Mouse (Mus musculus) CD8-positive naive resting alpha-beta T cell, adult 2 months (primary cell): ENCODE results near the gene Brwd3.

Experiments used
- DNase-seq, 2 experiments: peaks; one replicate each; pipeline ENCODE4 v3.0.0; 2022; ENCODE audit warnings: low read depth in 2 of 2, low spot score in 2 of 2

Gene Brwd3

GRCm38 (mm10) chrX:108834090-108834774, at the start of gene Brwd3:
Gene Brwd3, minus strand, starts transcription at chrX:108834372.
- DNase-seq, result peak; percentile 71 to 80

DNA sequence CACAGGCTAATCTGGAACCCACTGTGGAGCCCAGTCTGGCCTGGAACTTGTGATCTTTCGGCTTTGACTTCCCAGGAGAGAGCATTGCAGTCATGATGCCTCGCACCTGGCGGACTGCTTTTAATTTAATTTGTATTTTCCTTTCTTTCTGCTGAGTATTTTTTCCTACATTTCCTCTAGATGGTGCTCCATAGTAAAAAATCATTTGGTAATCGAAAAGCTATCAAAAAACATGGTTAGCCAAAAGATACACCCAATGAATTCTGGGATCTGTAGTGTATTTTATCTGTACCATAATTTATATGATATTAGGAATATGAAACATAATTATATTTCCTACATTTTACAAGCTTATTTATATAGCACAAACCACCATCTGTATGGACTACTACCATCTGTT, 28.5 kb upstream of the Brwd3 start:
- DNase-seq, result no peak

DNA sequence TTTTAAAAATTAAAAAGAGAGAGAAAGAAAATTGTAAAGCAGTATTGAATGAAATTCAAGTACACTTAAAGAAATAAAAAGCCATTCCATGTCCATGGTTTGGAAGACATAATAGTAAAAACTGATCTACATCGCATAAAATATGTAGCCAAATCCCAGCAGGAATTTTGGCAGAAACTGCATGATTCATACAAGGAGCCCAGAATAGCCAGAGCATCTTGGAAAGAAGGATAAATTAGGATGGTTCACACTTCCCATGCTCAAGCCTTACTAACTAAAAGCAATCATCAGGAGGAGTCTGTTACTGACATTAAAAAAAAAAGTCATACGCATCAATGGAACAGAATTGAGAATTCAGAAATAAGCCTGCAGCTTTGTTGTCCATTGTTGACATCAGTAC, 8.5 kb upstream of the Brwd3 start:
- DNase-seq, result no peak

GRCm38 (mm10) chrX:108836416-108836815, 2.2 kb upstream of the Brwd3 start:
- no peak for DNase-seq

- no peak for DNase-seq
These were observed 1.1 kb upstream of the Brwd3 start for GRCm38 (mm10) chrX:108835233-108835632.

- DNase-seq, result peak; percentile 1 to 12
These were observed 671 bp downstream of the Brwd3 start for GRCm38 (mm10) chrX:108833381-108834020.

DNA sequence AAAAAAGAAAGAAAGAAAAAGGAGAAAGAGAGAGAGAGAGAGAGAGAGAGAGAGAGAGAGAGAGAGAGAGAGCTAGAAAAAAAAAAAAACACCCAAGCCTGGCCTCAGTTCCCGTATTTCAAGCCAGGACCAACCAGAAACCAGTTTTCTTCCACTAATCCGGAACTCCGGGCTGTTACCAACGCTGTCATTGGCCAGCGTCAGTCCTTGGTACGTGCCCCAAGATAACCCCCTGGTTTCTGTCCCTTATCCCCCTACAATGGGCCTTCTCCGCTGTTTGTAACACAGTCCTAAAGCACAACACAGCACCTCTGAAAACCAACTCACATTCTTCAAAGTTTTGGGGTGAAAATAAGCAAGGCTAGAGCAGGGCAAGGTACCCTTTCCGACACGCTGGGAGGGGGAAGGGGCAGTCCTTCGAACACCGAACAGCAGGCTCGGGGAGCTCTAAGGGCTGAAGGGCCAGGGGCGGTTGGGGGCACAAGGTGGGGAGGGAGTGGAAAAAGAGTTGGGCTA, 1.4 kb downstream of the Brwd3 start:
- peak; percentile 63 to 73 for DNase-seq

DNA sequence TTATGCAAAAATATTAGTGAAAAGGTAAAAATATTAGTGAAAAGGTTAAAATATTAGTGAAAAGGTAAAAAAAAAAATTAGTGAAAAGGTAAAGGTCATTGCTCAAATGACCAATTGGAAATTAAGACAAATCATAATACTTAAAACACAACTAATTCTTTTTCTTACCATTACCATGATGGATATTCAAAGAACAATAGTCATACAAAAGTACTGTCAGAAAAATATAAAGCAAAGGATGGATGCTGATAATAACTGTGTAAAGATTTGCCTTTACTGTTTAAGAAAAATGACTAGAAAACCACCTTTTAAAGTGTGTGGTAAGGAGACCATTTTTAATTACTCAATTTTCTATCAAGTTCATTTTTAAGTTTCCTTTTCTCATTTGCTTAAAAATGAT, 2.9 kb downstream of the Brwd3 start:
- DNase-seq, result no peak

DNA sequence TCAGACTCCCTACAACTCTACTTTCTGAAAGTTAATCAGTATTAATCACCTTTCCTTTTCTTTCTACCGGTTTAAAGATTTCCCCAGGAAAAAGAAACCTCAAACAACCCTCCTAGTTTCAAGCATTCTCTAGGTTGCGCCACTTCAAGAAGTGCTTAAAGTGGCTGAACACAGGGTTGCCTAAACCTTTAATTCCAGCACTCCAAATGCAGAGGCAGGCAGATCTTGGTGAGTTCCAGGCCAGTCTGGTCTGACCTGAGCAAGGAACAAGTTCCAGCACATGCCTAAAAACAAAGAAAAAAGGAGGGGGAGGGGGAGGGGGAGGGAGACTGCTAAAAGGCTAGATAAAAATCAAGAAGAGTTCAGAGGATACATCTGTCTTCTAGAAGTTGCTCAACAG, 6.1 kb downstream of the Brwd3 start:
- DNase-seq, result no peak

GRCm38 (mm10) chrX:108797268-108797667, 36.9 kb downstream of the Brwd3 start:
- DNase-seq, result no peak

GRCm38 (mm10) chrX:108783724-108784123, 50.4 kb downstream of the Brwd3 start:
- no peak for DNase-seq

- DNase-seq, result no peak
These were observed 102.4 kb downstream of the Brwd3 start for GRCm38 (mm10) chrX:108731755-108732154.

GRCm38 (mm10) chrX:108729564-108729963, 104.6 kb downstream of the Brwd3 start:
- DNase-seq, result no peak

GRCm38 (mm10) chrX:108729068-108729467, 105.1 kb downstream of the Brwd3 start:
- DNase-seq, result no peak

- no peak for DNase-seq
These were observed 105.8 kb downstream of the Brwd3 start for GRCm38 (mm10) chrX:108728334-108728733.

DNA sequence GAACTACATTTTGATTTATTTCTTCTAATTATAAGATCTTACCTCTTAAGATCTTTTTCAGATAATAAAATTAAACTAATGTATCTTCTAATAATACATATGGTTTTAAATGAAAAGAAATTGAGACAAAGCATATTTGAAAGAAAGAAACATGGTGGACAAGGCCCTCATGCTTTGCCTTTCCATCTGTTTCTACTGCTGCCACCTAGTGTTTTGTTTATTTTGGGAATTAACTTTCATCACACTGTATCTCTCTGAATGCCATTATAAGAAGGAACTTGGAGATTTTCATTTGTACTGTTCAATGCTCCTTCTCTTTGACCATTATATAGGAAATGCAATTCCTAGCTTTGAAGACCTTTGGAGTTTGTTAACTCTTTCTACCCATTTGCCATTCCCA, 109.9 kb downstream of the Brwd3 start:
- DNase-seq, result no peak

DNA sequence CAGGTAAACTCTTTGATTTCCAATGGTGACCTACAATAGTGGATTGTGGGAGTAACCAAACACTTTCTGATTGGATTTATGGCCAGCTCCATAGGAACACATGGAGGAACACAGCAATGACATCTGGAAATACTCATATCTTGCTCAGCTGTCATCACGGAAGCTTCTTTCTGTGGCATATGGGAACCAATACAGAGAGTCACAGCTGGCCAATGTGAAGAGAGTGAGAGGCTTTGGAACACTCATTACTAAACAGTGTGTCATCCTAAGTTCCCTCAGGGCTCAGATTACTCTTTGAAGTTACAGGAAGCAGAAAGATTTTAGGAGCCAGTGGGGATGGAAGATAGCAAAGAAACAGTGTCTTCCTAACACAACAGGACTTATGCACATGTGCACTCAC, 111.7 kb downstream of the Brwd3 start:
- no peak for DNase-seq

DNA sequence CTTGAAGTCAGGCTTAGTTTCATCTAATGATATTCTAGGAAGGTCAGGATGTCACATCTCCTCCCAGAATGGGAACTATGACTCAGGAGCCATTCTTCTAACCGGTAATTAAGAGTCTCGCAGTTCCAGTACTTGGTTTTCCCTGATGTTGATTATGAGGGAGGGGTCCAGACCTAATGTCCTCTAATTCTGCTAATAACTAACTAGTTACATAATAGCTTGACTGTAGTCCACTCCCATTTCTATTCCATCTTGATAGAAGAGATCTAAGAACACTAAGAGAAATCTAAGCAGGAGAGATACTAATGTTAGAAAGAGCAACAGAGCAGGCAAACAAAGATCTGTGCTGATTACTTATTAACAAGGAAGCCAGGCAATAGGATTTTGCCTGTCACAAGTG, 129.9 kb downstream of the Brwd3 start:
- DNase-seq, result no peak
